Comparison of ENCODE assay signal across 10 mouse cellular contexts in the genomic region with DNA sequence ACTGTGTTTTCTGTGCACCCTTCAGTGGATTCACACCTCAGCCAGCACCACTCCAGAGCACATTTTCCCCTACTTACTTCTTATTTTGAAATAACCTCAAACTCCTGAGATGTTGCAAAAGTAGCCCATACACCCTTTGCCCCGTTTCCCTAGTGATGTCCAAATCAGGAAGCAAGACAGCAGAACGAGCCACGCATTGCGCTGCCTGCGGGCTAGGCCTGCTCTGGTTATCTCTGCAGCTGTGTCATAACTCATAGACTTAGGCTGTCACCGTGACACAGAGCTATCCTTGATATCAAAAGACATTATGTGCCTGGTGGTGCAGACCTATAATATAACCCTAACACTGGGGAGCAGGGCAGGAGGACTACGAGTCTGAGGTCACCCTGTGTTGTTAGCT. TPM values are rescaled to one million over a fixed set of nuclear protein-coding genes. Genes with fewer than 3 reads are reported as not detected.
DNase-seq lines count a peak whose midpoint lies in the region; ATAC-seq lines count a peak whose summit lies in the region.
"Had no signal": no experiment of that assay in that cellular context is flagged by ENCODE, and none has a peak within 500 bp of the region (broad histone marks: within the 10 kb centered on the region; RNA-seq: fewer than 3 reads in every experiment).

No protein-coding gene starts in this region.

- H3K4me1 ChIP-seq in heart, embryonic 12.5 days (replicated peaks) = peaks cover 15% of the 10 kb centered on the region
- H3K4me1 ChIP-seq in megakaryocyte, embryonic 14.5 days = peaks cover 74% of the 10 kb centered on the region

- 77% methylated on average over 7 of the region's 7 CpGs for WGBS in heart, embryonic 12.5 days

- no peak for DNase-seq in heart, adult 18-20 months
- DNase-seq in adipocyte (ENCODE audit: low spot score) = peak; percentile 79
- no peak for DNase-seq in left cerebral cortex, adult 11 months (ENCODE audit: low spot score)
- DNase-seq in urinary bladder, postnatal 10 days (ENCODE audit: low spot score) = no peak
- DNase-seq in embryo, embryonic 9.5 days (ENCODE audit: extremely low spot score) = no peak
- DNase-seq: cerebellum, adult 11 months had no signal

- ATAC-seq in heart, embryonic 12.5 days (ENCODE audit: insufficient number of reproducible peaks, low FRiP score) = no peak
- ATAC-seq in hematopoietic stem cell, adult 5-6 weeks (replicated peaks in 1 of 2; ENCODE audit: insufficient read depth in 1 of 2, low FRiP score in 2 of 2, low TSS enrichment in 1 of 2, low read depth in 1 of 2, poor library complexity in 2 of 2, severe bottlenecking in 2 of 2) = peak; percentile 14 to 58; a peak in 2 of 4 replicates
- ATAC-seq: midbrain, embryonic 15.5 days had no signal

- no peaks in the 10 kb centered on the region for H3K9me3 ChIP-seq in heart, embryonic 12.5 days (replicated peaks)
- H3K9me3 ChIP-seq in megakaryocyte, embryonic 14.5 days = no peaks in the 10 kb centered on the region
- H3K9me3 ChIP-seq: midbrain, embryonic 15.5 days had no signal

- peaks cover 36% of the 10 kb centered on the region for H3K36me3 ChIP-seq in heart, embryonic 12.5 days
- peaks cover 39% of the 10 kb centered on the region for H3K36me3 ChIP-seq in megakaryocyte, embryonic 14.5 days (replicated peaks; ENCODE audit: low read length)

- peak overlapping the region; percentile 71; the same call in 1 of the 2 replicates for H3K27ac ChIP-seq in heart, embryonic 12.5 days (ENCODE audit: poor library complexity, severe bottlenecking)
- H3K27ac ChIP-seq: midbrain, embryonic 15.5 days had no signal

- H3K27me3 ChIP-seq in heart, embryonic 12.5 days (replicated peaks) = no peaks in the 10 kb centered on the region; the same call in 1 of the 2 replicates
- no peaks in the 10 kb centered on the region for H3K27me3 ChIP-seq in megakaryocyte, embryonic 14.5 days (replicated peaks)
- H3K27me3 ChIP-seq: midbrain, embryonic 15.5 days had no signal

- peak overlapping the region; percentile 30; the same call in 1 of the 2 replicates for H3K4me2 ChIP-seq in heart, embryonic 12.5 days
- H3K4me2 ChIP-seq: midbrain, embryonic 15.5 days had no signal

- H3K9ac ChIP-seq in heart, embryonic 12.5 days = no peak overlapping the region
- H3K9ac ChIP-seq: midbrain, embryonic 15.5 days had no signal

- H3K4me3 ChIP-seq in heart, embryonic 12.5 days = no peak overlapping the region
- H3K4me3 ChIP-seq in megakaryocyte, embryonic 14.5 days (replicated peaks) = peak overlapping the region; percentile 85
- H3K4me3 ChIP-seq: midbrain, embryonic 15.5 days had no signal

RNA-seq across cellular contexts. Expression of a gene that starts 2.2 kb away (rescaled TPM):
- polyA plus RNA-seq in heart, embryonic 12.5 days (2016; fragmentation: Nextera tagmentation; extraction: Ambion mirVana) = 276 and 284 TPM in 2 replicates
- 100 to 1,000 TPM; 106 to 141 TPM for total RNA-seq in heart, adult 18-20 months (2021)
- 227 and 363 TPM in 2 replicates for total RNA-seq in hematopoietic stem cell, adult 5-6 weeks (2017)
- polyA plus RNA-seq in megakaryocyte, embryonic 14.5 days (2012; ENCODE audit: insufficient read depth, low replicate concordance) = 173 and 451 TPM in 2 replicates

RNA-seq across cellular contexts. Expression of a gene that starts 19.8 kb away (rescaled TPM):
- 25.5 and 26.7 TPM in 2 replicates for polyA plus RNA-seq in heart, embryonic 12.5 days (2016; fragmentation: Nextera tagmentation; extraction: Ambion mirVana)
- total RNA-seq in heart, adult 18-20 months (2021) = 10 to 100 TPM; 11.3 to 12.4 TPM
- 18.4 and 20.4 TPM in 2 replicates for total RNA-seq in hematopoietic stem cell, adult 5-6 weeks (2017)
- 11.1 TPM in 1 of 2 replicates, not detected in the other for polyA plus RNA-seq in megakaryocyte, embryonic 14.5 days (2012; ENCODE audit: insufficient read depth, low replicate concordance)

RNA-seq across cellular contexts. Expression of a gene that starts 35.1 kb away (rescaled TPM):
- polyA plus RNA-seq in heart, embryonic 12.5 days (2016; fragmentation: Nextera tagmentation; extraction: Ambion mirVana) = 13.9 and 14.6 TPM in 2 replicates
- total RNA-seq in heart, adult 18-20 months (2021) = 1 to 10 TPM in 1 of 2 experiments, under 1 TPM in 1; 0.80 to 1.3 TPM
- total RNA-seq in hematopoietic stem cell, adult 5-6 weeks (2017) = not detected in 2 replicates
- polyA plus RNA-seq in megakaryocyte, embryonic 14.5 days (2012; ENCODE audit: insufficient read depth, low replicate concordance) = not detected in 2 replicates

RNA-seq across cellular contexts. Expression of a gene that starts 43.5 kb away (rescaled TPM):
- polyA plus RNA-seq in heart, embryonic 12.5 days (2016; fragmentation: Nextera tagmentation; extraction: Ambion mirVana) = 19.3 and 20.7 TPM in 2 replicates
- total RNA-seq in heart, adult 18-20 months (2021) = 10 to 100 TPM; 45.6 to 59.1 TPM
- total RNA-seq in hematopoietic stem cell, adult 5-6 weeks (2017) = 8.0 and 9.7 TPM in 2 replicates
- 22.2 and 47.0 TPM in 2 replicates for polyA plus RNA-seq in megakaryocyte, embryonic 14.5 days (2012; ENCODE audit: insufficient read depth, low replicate concordance)

RNA-seq across cellular contexts. Expression of a gene that starts 49.7 kb away (rescaled TPM):
- 12.0 and 14.3 TPM in 2 replicates for polyA plus RNA-seq in heart, embryonic 12.5 days (2016; fragmentation: Nextera tagmentation; extraction: Ambion mirVana)
- total RNA-seq in heart, adult 18-20 months (2021) = under 1 TPM; 0.21 to 0.42 TPM
- total RNA-seq in hematopoietic stem cell, adult 5-6 weeks (2017) = 6.5 and 8.5 TPM in 2 replicates
- 13.0 and 25.6 TPM in 2 replicates for polyA plus RNA-seq in megakaryocyte, embryonic 14.5 days (2012; ENCODE audit: insufficient read depth, low replicate concordance)
